Mouse (Mus musculus) heart, embryonic 10.5 days (tissue): ENCODE measurements around the gene Hist1h4b. TPM values are rescaled to one million over a fixed set of nuclear protein-coding genes. Genes with fewer than 3 reads are reported as not detected.
"Not testable (repeated sequence)": the region's sequence is repeated elsewhere in the genome, so short reads cannot be mapped to it uniquely, and the experiment has no call there.

Experiments used
- DNase-seq: peaks from one replicate; pipeline ENCODE4 v3.0.0-alpha.2; 2017; ENCODE audit warnings: low spot score
- H3K27ac ChIP-seq: fragments of 300-500 bp; sonication (generic); 2 replicates; pipeline ENCODE4 v1.5.1; 2016; ENCODE audit warnings: mild to moderate bottlenecking
- H3K27me3 ChIP-seq: fragments of 300-500 bp; sonication (generic); 2 replicates; pipeline ENCODE4 v1.6.1; 2016; ENCODE audit warnings: mild to moderate bottlenecking; ENCODE audit not compliant: poor library complexity, insufficient read depth, severe bottlenecking
- H3K36me3 ChIP-seq: fragments of 300-500 bp; sonication (generic); 2 replicates; pipeline ENCODE4 v1.6.1; 2016; ENCODE audit warnings: mild to moderate bottlenecking, moderate library complexity
- H3K4me1 ChIP-seq: fragments of 300-500 bp; sonication (generic); 2 replicates; pipeline ENCODE4 v1.6.1; 2016; ENCODE audit warnings: mild to moderate bottlenecking
- H3K4me3 ChIP-seq: fragments of 300-500 bp; sonication (generic); 2 replicates; pipeline ENCODE4 v1.5.1; 2016; ENCODE audit warnings: mild to moderate bottlenecking, moderate library complexity
- H3K9me3 ChIP-seq: fragments of 300-500 bp; sonication (generic); 2 replicates; pipeline ENCODE4 v1.6.1; 2016; ENCODE audit warnings: mild to moderate bottlenecking, moderate library complexity
- WGBS: fragments of 180-500 bp; shearing (Covaris S2); methylation state at CpG from one replicate; pipeline ENCODE4 v1.1.7; 2016; 5-methylcytosine and 5-hydroxymethylcytosine counted together
- polyA plus RNA-seq: library from polyadenylated mRNA; unstranded; fragments of >200 nt; fragmentation: Nextera tagmentation; extraction: Ambion mirVana; gene quantifications from 2 replicates; pipeline ENCODE4 v1.2.1, GENCODE M21; 2016

Hist1h4b gene
- polyA plus RNA-seq, 1 experiment from 2014 or later: 4.4 TPM

DNA sequence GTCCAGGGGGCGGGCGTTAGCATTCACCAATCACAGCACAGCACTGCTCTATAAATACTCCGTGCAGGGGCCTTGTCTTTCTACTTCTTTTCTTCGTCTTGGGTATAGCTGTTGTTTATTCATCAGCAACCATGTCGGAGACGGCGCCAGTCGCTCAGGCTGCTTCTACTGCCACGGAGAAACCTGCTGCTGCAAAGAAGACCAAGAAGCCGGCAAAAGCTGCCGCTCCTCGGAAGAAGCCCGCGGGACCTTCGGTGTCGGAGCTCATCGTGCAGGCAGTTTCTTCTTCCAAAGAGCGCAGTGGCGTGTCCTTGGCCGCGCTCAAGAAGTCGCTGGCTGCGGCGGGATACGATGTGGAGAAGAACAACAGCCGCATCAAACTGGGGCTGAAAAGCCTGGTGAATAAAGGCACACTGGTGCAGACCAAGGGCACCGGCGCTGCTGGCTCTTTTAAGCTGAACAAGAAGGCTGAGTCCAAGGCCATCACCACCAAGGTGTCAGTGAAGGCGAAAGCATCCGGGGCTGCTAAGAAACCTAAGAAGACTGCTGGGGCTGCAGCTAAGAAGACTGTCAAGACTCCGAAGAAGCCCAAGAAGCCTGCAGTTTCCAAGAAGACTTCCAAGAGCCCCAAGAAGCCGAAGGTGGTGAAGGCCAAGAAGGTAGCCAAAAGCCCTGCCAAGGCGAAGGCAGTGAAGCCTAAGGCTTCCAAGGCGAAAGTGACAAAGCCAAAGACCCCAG lies 6.9 kb downstream of the Hist1h4b start, which contains the start of gene Hist1h1a:
Gene Hist1h1a, plus strand, starts transcription at position 81 of the 738 bp plus-strand sequence.
- Histone ChIP-seq H3K27ac (peak within 1 kb of the TSS; percentile 88), H3K4me3 (peak within 1 kb of the TSS; percentile 62), H3K4me1 (peaks cover 23% of the 10 kb centered on the region), H3K9me3 (no peaks in the 10 kb centered on the region), H3K36me3 (no peaks in the 10 kb centered on the region), H3K27me3 (no peaks in the 10 kb centered on the region)
- 3% methylated on average over 34 of the region's 34 CpGs for WGBS
- peak; percentile 96 for DNase-seq

DNA sequence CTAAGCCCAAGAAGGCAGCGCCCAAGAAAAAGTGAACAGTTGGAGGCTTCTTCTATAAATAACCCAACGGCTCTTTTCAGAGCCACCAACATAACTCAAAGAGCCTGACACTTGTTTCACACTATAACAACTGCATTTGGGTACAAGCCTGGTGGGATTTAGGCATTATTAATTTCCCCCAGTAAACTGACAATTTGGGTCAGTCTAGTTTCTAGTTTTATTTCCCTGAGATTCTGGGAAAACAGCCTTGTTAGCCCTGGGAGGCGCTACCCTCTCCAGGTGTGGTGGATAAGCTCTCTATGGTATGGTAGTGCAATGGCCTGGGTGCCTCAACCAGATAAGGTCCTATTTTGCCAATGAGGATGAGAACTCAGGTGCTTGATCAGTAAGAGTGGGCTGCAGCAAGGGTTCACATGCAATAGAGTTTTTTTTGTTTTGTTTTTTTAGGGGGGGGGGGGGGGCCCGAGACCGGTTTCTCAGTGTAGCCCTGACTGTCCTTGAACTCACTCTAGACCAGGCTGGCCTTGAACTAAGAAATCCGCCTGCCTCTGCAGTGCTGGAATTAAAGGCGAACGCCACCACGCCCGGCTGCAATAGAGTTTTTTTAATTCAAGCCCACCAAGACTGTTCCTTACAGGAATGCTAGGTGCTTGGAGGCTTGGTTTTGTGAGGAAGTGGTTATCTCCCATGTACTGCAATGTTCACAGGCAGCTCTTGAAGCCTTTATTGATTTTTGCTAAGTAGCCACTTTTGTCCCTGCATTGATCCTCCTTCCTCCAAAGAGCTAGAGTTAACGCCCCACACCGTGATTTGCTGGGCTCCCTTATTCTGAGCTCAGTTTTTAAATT lies 7.7 kb downstream of the Hist1h4b start:
- peaks cover 24% of the 10 kb centered on the region for H3K4me1 ChIP-seq
- H3K36me3 ChIP-seq: no peaks in the 10 kb centered on the region
- H3K9me3 ChIP-seq: no peaks in the 10 kb centered on the region
- H3K4me3 ChIP-seq: peak overlapping the region; percentile 62
- peak overlapping the region; percentile 88 for H3K27ac ChIP-seq
- DNase-seq: no peak
- no peaks in the 10 kb centered on the region for H3K27me3 ChIP-seq
- WGBS: 34% methylated on average over 12 of the region's 12 CpGs

DNA sequence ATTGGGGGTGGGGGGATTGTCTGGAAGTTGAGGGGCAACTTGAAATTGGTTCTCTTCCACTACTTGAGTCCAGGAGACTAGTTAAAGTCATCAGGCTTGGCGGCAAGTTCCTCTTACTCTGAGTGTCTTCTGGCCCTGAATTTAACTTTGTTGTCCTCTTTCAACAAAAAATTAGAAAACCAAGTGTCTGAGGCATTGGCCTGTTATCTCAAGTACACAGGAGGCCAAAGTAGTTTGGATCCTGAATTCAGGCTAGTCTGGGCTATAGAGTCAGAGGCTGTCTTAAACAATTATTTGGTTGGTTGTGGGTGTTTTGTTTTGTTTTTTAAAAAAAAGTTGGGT lies 8.3 kb downstream of the Hist1h4b start:
- H3K4me1 ChIP-seq: peaks cover 21% of the 10 kb centered on the region
- no peak overlapping the region; the same call in 1 of the 2 replicates for H3K4me3 ChIP-seq
- no peaks in the 10 kb centered on the region for H3K36me3 ChIP-seq
- H3K9me3 ChIP-seq: no peaks in the 10 kb centered on the region
- DNase-seq: no peak
- 68% methylated on average over 1 of the region's 1 CpGs for WGBS
- H3K27me3 ChIP-seq: no peaks in the 10 kb centered on the region
- peak overlapping the region; percentile 47; the same call in 1 of the 2 replicates for H3K27ac ChIP-seq

DNA sequence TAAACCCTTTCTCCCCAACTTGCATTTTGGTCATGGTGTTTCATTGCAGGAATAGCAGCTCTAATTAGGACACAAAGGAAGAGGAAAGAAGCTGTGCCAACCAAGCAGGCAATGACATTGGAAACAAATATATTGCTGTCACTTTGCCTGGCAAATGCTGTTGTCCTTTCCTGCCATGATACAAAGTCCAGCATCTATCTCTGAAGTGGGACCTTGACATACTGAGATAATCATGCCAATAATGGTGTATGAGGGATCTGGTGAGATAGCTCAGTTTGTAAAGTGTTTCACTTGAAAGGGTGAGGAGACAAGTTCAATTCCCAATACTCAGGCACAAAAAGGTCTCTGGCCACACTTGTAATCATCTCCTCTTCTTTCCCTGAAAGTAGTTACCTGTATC lies 10.0 kb downstream of the Hist1h4b start:
- no peak overlapping the region for H3K4me3 ChIP-seq
- no peak for DNase-seq
- no peaks in the 10 kb centered on the region for H3K9me3 ChIP-seq
- no peaks in the 10 kb centered on the region for H3K27me3 ChIP-seq
- H3K27ac ChIP-seq: no peak overlapping the region
- H3K36me3 ChIP-seq: no peaks in the 10 kb centered on the region
- peaks cover 16% of the 10 kb centered on the region for H3K4me1 ChIP-seq

- Histone ChIP-seq H3K4me1 (peaks cover 12% of the 10 kb centered on the region), H3K27ac (no peak overlapping the region)
These were observed 12.1 kb downstream of the Hist1h4b start for GRCm38 (mm10) chr13:23768834-23769397.

DNA sequence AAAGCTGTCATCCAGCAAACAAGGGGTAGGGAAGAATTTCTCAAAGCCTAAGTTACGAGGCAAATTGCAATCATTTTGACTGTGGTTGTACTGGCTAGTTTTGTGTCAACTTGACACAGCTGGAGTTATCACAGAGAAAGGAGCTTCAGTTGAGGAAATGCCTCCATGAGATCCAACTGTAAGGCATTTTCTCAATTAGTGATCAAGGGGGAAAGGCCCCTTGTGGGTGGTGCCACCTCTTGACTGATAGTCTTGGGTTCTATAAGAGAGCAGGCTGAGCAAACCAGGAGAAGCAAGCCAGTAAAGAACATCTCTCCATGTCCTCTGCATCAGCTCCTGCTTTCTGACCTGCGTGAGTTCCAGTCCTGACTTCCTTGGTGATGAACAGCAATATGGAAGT lies 12.8 kb downstream of the Hist1h4b start, which contains the start of gene Trim38:
Gene Trim38, plus strand, starts transcription at position 301 of the 400 bp plus-strand sequence.
- not testable (repeated sequence) for H3K36me3 ChIP-seq, H3K27ac ChIP-seq, H3K27me3 ChIP-seq, H3K4me3 ChIP-seq, DNase-seq, H3K4me1 ChIP-seq, H3K9me3 ChIP-seq
- WGBS: 85% methylated on average over 2 of the region's 2 CpGs

More at GRCm38 (mm10) chr13:23768834-23769397, 12.1 kb downstream of the Hist1h4b start:
- Histone ChIP-seq H3K27me3 (no peaks in the 10 kb centered on the region), H3K4me3 (no peak overlapping the region), H3K9me3 (no peaks in the 10 kb centered on the region), H3K36me3 (no peaks in the 10 kb centered on the region)
- 47% methylated on average over 5 of the region's 5 CpGs for WGBS
- DNase-seq: no peak

DNA sequence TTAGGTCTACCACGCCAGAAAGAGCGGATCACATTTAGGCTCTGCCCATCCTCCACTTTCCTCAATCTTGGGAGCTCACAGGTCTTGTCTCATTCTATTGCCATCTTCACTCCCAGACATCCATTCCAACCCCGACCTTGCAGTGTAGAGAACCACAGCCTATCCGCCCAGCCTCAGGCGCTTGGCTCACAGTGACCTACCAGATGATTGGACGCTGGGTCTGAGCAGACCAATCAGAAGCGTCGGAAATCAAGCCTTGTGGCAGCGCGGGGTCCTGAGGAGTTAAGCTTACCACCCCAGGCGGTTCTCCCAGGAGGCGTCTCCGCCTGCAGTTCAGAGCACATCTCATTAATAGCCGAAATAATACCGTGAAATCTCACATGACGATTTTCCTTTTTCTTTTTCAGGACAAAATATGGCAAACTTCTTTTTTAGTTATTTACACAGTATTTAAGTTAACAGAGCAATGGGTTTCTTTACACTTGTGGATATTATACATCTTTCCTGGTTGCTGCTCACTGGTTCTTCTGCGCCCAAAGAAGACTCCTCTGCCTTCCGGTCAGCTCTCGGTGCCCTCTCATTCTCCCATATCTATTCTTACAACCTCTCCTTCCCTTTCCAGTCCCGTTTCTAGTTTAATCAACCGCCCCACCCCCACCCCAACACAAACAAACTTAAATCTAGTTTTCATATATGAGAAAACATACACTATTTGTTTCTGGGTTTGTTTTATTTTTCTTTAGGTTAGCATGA lies 15.9 kb downstream of the Hist1h4b start:
- no peaks in the 10 kb centered on the region for H3K36me3 ChIP-seq
- no peaks in the 10 kb centered on the region for H3K9me3 ChIP-seq
- H3K27ac ChIP-seq: peak overlapping the region; percentile 67
- no peaks in the 10 kb centered on the region for H3K27me3 ChIP-seq
- 12% methylated on average over 21 of the region's 21 CpGs for WGBS
- peaks cover 7% of the 10 kb centered on the region; the same call in 1 of the 2 replicates for H3K4me1 ChIP-seq
- peak overlapping the region; percentile 47 for H3K4me3 ChIP-seq
- DNase-seq: peak; percentile 93

GRCm38 (mm10) chr13:23778339-23778738 lies 21.5 kb downstream of the Hist1h4b start:
- Histone ChIP-seq H3K9me3 (no peaks in the 10 kb centered on the region), H3K36me3 (no peaks in the 10 kb centered on the region), H3K4me3 (no peak overlapping the region), H3K27me3 (no peaks in the 10 kb centered on the region), H3K27ac (no peak overlapping the region), H3K4me1 (no peaks in the 10 kb centered on the region)
- WGBS: 91% methylated on average over 7 of the region's 7 CpGs
- no peak for DNase-seq

- no peak for DNase-seq
- H3K27me3 ChIP-seq: no peaks in the 10 kb centered on the region
- H3K36me3 ChIP-seq: no peaks in the 10 kb centered on the region
- WGBS: 57% methylated on average over 4 of the region's 4 CpGs
- no peaks in the 10 kb centered on the region for H3K4me1 ChIP-seq
- H3K4me3 ChIP-seq: no peak overlapping the region
- H3K27ac ChIP-seq: no peak overlapping the region
- H3K9me3 ChIP-seq: no peaks in the 10 kb centered on the region
These were observed 22.2 kb downstream of the Hist1h4b start for GRCm38 (mm10) chr13:23779025-23779424.

GRCm38 (mm10) chr13:23792520-23792919 lies 35.7 kb downstream of the Hist1h4b start:
- no peak overlapping the region for H3K4me3 ChIP-seq
- no peaks in the 10 kb centered on the region for H3K27me3 ChIP-seq
- H3K4me1 ChIP-seq: no peaks in the 10 kb centered on the region
- H3K36me3 ChIP-seq: no peaks in the 10 kb centered on the region
- no peaks in the 10 kb centered on the region for H3K9me3 ChIP-seq
- H3K27ac ChIP-seq: no peak overlapping the region
- WGBS: 36% methylated on average over 2 of the region's 2 CpGs
- no peak for DNase-seq

GRCm38 (mm10) chr13:23799405-23799804 lies 42.6 kb downstream of the Hist1h4b start:
- no peak for DNase-seq
- H3K9me3 ChIP-seq: no peaks in the 10 kb centered on the region
- H3K27me3 ChIP-seq: no peaks in the 10 kb centered on the region
- H3K4me1 ChIP-seq: 0 out of 2 replicates have a peak, but pooled peaks cover 4% of the 10 kb centered on the region
- WGBS: 70% methylated on average over 5 of the region's 5 CpGs
- H3K27ac ChIP-seq: no peak overlapping the region
- no peak overlapping the region for H3K4me3 ChIP-seq
- no peaks in the 10 kb centered on the region for H3K36me3 ChIP-seq

DNA sequence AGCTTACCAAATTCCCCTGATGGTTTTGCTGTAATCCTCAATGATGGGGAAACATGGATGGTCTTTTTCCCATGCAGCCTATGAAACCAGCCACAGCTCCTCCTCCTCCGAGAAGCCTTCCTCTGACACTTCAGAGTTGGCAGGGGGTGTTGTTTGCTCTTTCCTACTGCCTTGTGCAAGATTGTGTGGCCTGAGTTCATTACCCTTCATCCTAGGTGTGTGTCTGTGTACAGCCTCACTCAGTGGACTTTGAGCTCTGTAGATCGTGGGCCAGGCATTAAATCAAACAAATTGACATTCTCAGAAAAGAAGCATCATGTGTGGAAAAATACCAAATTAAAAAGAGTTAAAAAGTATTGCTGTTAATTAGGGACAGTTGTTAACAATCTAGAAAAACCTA lies 47.7 kb downstream of the Hist1h4b start:
- no peaks in the 10 kb centered on the region for H3K36me3 ChIP-seq
- no peaks in the 10 kb centered on the region for H3K27me3 ChIP-seq
- H3K27ac ChIP-seq: no peak overlapping the region
- no peak overlapping the region for H3K4me3 ChIP-seq
- DNase-seq: no peak
- H3K9me3 ChIP-seq: no peaks in the 10 kb centered on the region
- 0 out of 2 replicates have a peak, but pooled peaks cover 4% of the 10 kb centered on the region for H3K4me1 ChIP-seq
- WGBS: 82% methylated on average over 2 of the region's 2 CpGs
